Mouse (Mus musculus): Measurements from ENCODE around the gene Rundc3a. TPM values are rescaled to one million over a fixed set of nuclear protein-coding genes. Genes with fewer than 3 reads are reported as not detected.

Gene Rundc3a
- polyA plus RNA-seq, 1 experiment: 3.2 TPM

DNA sequence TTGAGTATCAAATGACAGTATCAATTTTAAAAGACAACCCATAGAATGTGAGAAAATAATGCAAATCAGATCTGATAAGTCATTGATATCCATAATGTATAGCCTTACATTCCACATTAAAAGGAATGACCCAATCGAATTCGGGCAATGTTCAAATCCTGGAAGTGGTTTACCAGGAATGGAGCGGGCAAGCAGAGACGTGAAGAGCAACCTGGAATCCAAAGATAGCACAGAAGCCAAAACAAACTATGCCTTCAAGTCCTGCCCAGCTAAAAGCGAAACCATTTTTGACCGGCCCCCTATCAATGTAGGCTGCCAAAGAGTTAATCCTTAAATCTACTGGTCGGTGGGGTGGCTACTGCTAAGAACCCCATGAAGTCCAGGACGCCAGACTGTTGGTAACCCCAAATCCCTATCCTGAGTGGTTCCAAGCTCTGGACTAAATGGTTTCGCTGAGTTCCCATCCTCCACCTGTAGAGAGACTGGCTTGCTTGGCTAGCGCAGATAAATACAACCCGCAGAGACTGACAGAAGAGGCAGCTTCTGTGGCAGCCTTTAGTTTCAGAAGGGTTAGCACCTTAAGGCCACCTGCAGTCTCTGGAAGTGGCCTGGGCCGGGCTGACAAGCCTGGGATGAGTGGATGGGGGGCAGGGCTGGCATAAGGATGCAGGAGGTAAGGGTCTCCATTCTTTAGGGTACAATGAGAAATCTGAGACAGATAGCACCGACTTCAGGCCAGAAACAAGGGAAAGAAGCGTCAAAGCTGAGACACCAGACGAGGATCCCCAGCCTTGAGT lies 564 bp upstream of the Rundc3a start:
- H3K27ac ChIP-seq (ENCODE audit: control insufficient read depth, insufficient read depth, low read depth, low read length, poor library complexity): no peak overlapping the region
- no peak overlapping the region for H3K4me3 ChIP-seq (replicated peaks; ENCODE audit: control insufficient read depth, low read depth, low read length)
- 18% methylated on average over 15 of the region's 15 CpGs for WGBS
- no peak for TF ChIP-seq POLR2A (IDR thresholded peaks at IDR 0.05; ENCODE audit: borderline replicate concordance, control insufficient read depth, low read depth, low read length)
- no peak for TF ChIP-seq CTCF (IDR thresholded peaks at IDR 0.05; ENCODE audit: control insufficient read depth, insufficient read depth, low read length)
- peaks cover 2% of the 10 kb centered on the region for H3K4me1 ChIP-seq (ENCODE audit: control insufficient read depth, insufficient read depth, low read length)

DNA sequence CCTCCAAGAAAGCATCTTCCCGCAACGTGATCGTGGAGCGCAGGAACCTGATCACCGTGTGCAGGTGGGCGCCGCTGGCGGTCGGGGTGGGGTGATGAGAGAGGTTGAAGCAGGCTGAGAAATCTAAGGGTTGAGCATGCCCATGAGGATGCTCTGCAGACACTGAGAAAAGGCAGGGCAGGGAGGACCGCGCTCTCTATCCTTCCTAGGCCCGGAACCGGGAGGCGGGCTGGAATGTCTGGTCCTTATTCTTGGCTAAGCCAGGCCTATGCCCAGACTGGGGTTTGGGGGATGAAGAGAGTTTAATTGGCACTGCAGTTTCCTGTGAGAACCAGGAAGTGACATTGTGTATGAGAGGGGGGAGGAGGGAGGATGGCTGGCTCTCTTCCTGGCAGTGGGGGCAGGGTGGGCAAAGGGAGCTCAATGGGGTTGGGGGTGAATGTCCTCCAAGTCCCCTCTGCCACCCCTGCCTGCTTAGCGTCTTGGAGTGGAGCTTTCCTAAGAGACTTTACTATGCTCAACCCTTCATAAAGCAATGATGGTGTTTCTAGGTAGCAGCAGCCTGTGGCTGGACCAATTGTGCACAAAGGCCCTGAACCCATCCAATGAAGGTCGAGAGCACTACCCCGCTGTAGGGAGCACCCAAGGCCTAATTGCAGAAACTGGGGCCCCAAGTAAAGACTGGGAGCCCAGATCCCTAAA lies 667 bp downstream of the Rundc3a start:
- TF ChIP-seq POLR2A (IDR thresholded peaks at IDR 0.05; ENCODE audit: borderline replicate concordance, control insufficient read depth, low read depth, low read length) (no peak), CTCF (IDR thresholded peaks at IDR 0.05; ENCODE audit: control insufficient read depth, insufficient read depth, low read length) (no peak)
- Histone ChIP-seq H3K4me1 (ENCODE audit: control insufficient read depth, insufficient read depth, low read length) (peaks cover 2% of the 10 kb centered on the region), H3K27ac (ENCODE audit: control insufficient read depth, insufficient read depth, low read depth, low read length, poor library complexity) (no peak overlapping the region), H3K4me3 (replicated peaks; ENCODE audit: control insufficient read depth, low read depth, low read length) (no peak overlapping the region)
- 11% methylated on average over 17 of the region's 17 CpGs for WGBS

DNA sequence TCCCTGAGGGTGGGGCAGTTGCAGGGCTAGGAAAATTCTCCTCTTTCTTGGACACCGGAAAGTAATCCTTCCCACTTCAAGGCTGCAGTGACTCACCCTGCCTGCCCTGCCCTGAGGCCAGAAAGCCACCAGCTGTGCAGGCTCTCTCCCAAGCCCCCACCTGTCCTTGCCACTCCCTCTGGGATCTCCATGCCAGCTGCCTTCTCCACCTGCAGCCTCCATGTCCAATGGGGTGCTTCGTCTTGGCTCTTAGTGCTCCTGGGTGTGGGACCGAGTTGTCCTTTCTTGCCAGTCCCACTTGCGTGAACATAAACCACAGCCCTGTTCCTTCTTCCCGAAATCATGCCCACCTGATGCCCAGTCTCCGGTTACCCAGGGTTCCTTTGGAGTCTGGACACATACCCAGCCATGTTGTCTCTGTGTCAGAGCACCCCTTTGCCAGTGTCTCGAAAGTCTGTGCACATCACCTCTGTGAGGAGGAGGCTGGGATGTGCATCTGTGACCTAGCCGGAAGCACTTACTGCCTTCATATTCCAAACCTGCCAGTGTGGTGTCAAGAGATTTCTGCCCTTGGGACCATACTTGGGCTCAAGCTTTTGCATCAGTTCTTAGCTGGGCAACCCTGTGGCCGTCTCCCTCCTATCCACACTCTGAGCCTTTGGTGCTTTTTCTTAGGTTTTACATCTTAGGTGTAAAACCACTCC lies 1.4 kb downstream of the Rundc3a start:
- TF ChIP-seq CTCF (IDR thresholded peaks at IDR 0.05; ENCODE audit: control insufficient read depth, insufficient read depth, low read length) (no peak), POLR2A (IDR thresholded peaks at IDR 0.05; ENCODE audit: borderline replicate concordance, control insufficient read depth, low read depth, low read length) (no peak)
- no peak overlapping the region for H3K27ac ChIP-seq (ENCODE audit: control insufficient read depth, insufficient read depth, low read depth, low read length, poor library complexity)
- no peak overlapping the region for H3K4me3 ChIP-seq (replicated peaks; ENCODE audit: control insufficient read depth, low read depth, low read length)
- 79% methylated on average over 9 of the region's 9 CpGs for WGBS
- peaks cover 2% of the 10 kb centered on the region for H3K4me1 ChIP-seq (ENCODE audit: control insufficient read depth, insufficient read depth, low read length)

DNA sequence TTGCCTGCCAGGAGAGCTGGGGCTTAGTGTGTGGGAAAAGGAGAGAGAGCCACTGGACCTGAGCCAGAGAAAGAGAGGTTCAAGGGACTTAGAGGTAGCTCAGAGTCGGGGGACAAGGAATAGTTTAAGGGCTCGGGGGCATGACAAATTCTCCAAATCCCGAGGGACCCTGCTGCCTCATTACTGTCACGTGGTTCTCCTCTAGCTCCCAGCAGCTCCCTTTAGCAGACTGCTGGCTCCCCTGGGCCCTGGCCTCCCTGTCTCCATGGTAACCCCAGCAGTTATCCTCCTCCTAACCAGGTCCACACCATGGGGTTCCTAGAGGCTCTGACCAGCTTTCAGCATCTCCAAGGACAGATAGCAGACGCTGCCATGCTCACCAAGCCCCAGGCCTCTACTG lies 2.0 kb downstream of the Rundc3a start:
- H3K27ac ChIP-seq (ENCODE audit: control insufficient read depth, insufficient read depth, low read depth, low read length, poor library complexity): no peak overlapping the region
- TF ChIP-seq POLR2A (IDR thresholded peaks at IDR 0.05; ENCODE audit: borderline replicate concordance, control insufficient read depth, low read depth, low read length) (no peak), CTCF (IDR thresholded peaks at IDR 0.05; ENCODE audit: control insufficient read depth, insufficient read depth, low read length) (no peak)

DNA sequence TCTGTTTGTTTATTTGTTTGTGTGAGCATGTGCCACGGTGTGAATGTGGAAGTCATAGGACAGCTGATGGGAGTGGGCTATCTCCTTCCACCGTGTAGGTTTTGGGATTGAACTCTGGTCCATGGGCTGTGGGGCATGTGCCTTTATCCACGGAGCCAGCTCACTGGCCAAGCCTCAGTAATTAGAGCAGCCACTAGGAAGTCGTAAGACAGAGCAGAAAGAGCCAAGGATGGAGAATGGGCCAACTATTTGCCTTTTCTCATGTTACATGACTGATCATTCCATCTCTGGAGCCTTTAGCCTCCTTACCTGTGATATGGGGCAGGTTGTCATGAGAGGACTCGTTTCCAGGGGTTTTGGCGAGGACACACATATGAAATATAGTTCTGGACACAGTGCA lies 3.1 kb downstream of the Rundc3a start:
- no peak overlapping the region for H3K4me3 ChIP-seq (replicated peaks; ENCODE audit: control insufficient read depth, low read depth, low read length)
- no peak overlapping the region for H3K27ac ChIP-seq (ENCODE audit: control insufficient read depth, insufficient read depth, low read depth, low read length, poor library complexity)
- H3K4me1 ChIP-seq (ENCODE audit: control insufficient read depth, insufficient read depth, low read length): peaks cover 2% of the 10 kb centered on the region
- WGBS: 68% methylated on average over 6 of the region's 6 CpGs
- TF ChIP-seq CTCF (IDR thresholded peaks at IDR 0.05; ENCODE audit: control insufficient read depth, insufficient read depth, low read length) (no peak), POLR2A (IDR thresholded peaks at IDR 0.05; ENCODE audit: borderline replicate concordance, control insufficient read depth, low read depth, low read length) (no peak)

More for the DNA sequence above, 2.0 kb downstream of the Rundc3a start:
- H3K4me3 ChIP-seq (replicated peaks; ENCODE audit: control insufficient read depth, low read depth, low read length): no peak overlapping the region
- 41% methylated on average over 5 of the region's 5 CpGs for WGBS
- peaks cover 2% of the 10 kb centered on the region for H3K4me1 ChIP-seq (ENCODE audit: control insufficient read depth, insufficient read depth, low read length)

DNA sequence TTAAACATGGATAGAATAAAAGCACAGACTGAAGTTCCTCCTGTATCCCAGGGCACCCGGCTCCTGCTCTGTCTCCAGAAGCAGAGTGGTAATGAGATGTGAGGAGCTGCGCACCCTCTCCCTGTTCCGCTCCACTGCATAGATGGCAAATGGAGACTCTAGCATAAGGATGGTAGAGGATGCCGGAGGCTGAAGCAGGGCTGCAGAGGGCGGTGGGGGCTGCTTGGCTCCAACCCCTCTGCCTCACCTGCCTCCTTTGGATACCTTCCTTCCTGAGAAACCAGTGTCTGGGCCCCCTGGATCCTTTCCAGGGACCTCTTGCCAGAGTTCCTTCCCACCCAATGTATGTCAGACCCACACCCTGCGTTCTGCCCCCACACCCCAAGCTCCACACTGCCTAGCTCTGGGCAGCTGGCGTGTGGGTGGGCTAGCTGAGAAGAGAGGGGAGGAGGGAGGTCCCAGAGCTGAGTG lies 3.5 kb downstream of the Rundc3a start:
- 82% methylated on average over 7 of the region's 7 CpGs for WGBS

DNA sequence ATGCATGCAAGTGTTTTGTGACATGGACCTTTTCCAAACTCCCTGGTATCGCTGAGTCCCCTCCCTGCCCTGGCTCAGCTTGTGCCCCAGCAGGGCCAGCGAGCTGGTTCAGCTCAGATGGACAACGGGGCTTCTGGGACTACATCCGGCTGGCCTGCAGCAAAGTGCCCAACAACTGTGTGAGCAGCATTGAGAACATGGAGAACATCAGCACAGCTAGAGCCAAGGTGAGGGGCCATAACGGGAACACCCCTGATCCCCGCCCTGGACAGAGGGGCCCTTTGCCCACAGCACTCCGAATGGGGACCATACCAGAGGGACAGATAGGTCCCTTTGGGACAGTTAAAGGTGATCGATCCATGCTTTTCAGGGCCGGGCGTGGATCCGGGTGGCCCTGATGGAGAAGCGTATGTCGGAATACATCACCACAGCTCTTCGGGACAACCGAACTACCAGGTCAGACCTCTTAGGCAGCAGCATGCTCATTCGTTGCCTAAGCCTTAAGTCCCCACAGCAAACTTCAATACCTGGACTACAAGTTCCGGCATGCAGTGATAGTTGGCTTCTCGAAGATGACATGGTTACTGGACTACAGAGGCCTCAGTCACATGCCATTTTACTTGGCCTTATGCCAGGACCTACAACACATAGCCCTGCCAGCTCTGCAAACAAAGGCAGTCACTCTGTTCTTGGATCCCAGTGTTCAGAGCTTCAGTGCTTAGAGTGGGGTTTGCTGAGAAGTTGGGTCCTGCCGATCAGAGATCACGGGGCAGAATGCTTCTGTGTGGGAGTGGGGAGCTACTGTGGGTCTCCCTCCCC lies 5.0 kb downstream of the Rundc3a start:
- H3K27ac ChIP-seq (ENCODE audit: control insufficient read depth, insufficient read depth, low read depth, low read length, poor library complexity): no peak overlapping the region
- 83% methylated on average over 20 of the region's 20 CpGs for WGBS
- no peak overlapping the region for H3K4me3 ChIP-seq (replicated peaks; ENCODE audit: control insufficient read depth, low read depth, low read length)
- peaks cover 2% of the 10 kb centered on the region for H3K4me1 ChIP-seq (ENCODE audit: control insufficient read depth, insufficient read depth, low read length)
- no peak for TF ChIP-seq CTCF (IDR thresholded peaks at IDR 0.05; ENCODE audit: control insufficient read depth, insufficient read depth, low read length)

More for the DNA sequence above, 3.5 kb downstream of the Rundc3a start:
- H3K27ac ChIP-seq (ENCODE audit: control insufficient read depth, insufficient read depth, low read depth, low read length, poor library complexity): no peak overlapping the region
- H3K4me3 ChIP-seq (replicated peaks; ENCODE audit: control insufficient read depth, low read depth, low read length): no peak overlapping the region
- TF ChIP-seq POLR2A (IDR thresholded peaks at IDR 0.05; ENCODE audit: borderline replicate concordance, control insufficient read depth, low read depth, low read length) (no peak), CTCF (IDR thresholded peaks at IDR 0.05; ENCODE audit: control insufficient read depth, insufficient read depth, low read length) (no peak)
- peaks cover 2% of the 10 kb centered on the region for H3K4me1 ChIP-seq (ENCODE audit: control insufficient read depth, insufficient read depth, low read length)
